Comparison of ENCODE assay signal across 9 mouse cellular contexts in the genomic region with DNA sequence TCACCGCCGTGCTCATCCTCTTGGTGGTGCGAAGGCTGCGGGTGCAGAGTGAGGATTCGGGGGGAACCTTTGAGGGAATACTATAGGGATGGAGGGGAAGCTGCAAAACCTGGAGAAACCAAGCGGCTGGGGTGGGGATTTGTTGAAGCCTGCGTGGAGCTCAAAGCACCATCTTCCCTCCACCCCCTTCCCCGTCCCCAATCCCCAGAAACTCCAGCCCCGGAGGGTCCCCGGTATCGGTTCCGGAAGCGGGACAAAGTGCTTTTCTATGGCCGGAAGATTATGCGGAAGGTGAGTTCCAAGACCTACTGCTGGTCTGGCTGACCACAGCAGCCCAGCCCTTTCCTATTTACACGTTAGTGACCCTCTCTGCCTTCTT. TPM values are rescaled to one million over a fixed set of nuclear protein-coding genes. Genes with fewer than 3 reads are reported as not detected.
DNase-seq lines count a peak whose midpoint lies in the region; ATAC-seq and TF ChIP-seq lines count a peak whose summit lies in the region.
"Had no signal": no experiment of that assay in that cellular context is flagged by ENCODE, and none has a peak within 500 bp of the region (broad histone marks: within the 10 kb centered on the region; RNA-seq: fewer than 3 reads in every experiment).

No protein-coding gene starts in this region.

- no peak for ATAC-seq in erythroblast, adult 5-6 weeks (replicated peaks; ENCODE audit: low FRiP score, poor library complexity, severe bottlenecking)
- ATAC-seq in liver, embryonic 11.5 days (replicated peaks; ENCODE audit: low FRiP score): no peak
- no peak for ATAC-seq in activated CD4-positive, CD25-positive, alpha-beta regulatory T cell, adult 4 months

- peaks cover 72% of the 10 kb centered on the region for H3K4me1 ChIP-seq in erythroblast, embryonic 14.5 days (ENCODE audit: control insufficient read depth)
- peaks cover 4% of the 10 kb centered on the region; the same call in 1 of the 2 replicates for H3K4me1 ChIP-seq in brown adipose tissue, adult 24 weeks (ENCODE audit: control insufficient read depth, insufficient read depth, insufficient read length, low read length)
- peaks cover 17% of the 10 kb centered on the region for H3K4me1 ChIP-seq in liver, embryonic 11.5 days (replicated peaks; ENCODE audit: control insufficient read depth, insufficient read depth, low read length)

- H3K27me3 ChIP-seq in erythroblast, embryonic 14.5 days (ENCODE audit: control insufficient read depth): no peaks in the 10 kb centered on the region
- H3K27me3 ChIP-seq in liver, embryonic 11.5 days (replicated peaks; ENCODE audit: control insufficient read depth, insufficient read depth, low read length): no peaks in the 10 kb centered on the region
- no peaks in the 10 kb centered on the region for H3K27me3 ChIP-seq in myocyte (ENCODE audit: control insufficient read depth, insufficient read depth, insufficient read length)

- H3K9ac ChIP-seq in liver, embryonic 11.5 days (ENCODE audit: low read depth, low read length): peak overlapping the region; percentile 73

- 4% methylated on average over 16 of the region's 16 CpGs for WGBS in liver, embryonic 11.5 days

- H3ac ChIP-seq in myocyte (ENCODE audit: control insufficient read depth, insufficient read length): peak overlapping the region; percentile 4

- H3K4me3 ChIP-seq in erythroblast, embryonic 14.5 days (replicated peaks): peak overlapping the region; percentile 86
- H3K4me3 ChIP-seq in brown adipose tissue, adult 24 weeks (ENCODE audit: insufficient read depth, low read depth, low read length): peak overlapping the region; percentile 71
- H3K4me3 ChIP-seq in liver, embryonic 11.5 days (ENCODE audit: low read depth, low read length): peak overlapping the region; percentile 82
- peak overlapping the region; percentile 71 for H3K4me3 ChIP-seq in myocyte

- peak overlapping the region; percentile 99 for H3K4me2 ChIP-seq in liver, embryonic 11.5 days
- H3K4me2 ChIP-seq in myocyte (ENCODE audit: low read depth): peak overlapping the region; percentile 99

- intact Hi-C loops in heart, postnatal 36 days (cut with DNase I): loop anchor here (2.0 to 10.0 kb wide), 4 partner anchors 24 to 738 kb away; a partner anchor contains a TSS

- peaks cover 54% of the 10 kb centered on the region for H3K36me3 ChIP-seq in erythroblast, embryonic 14.5 days (ENCODE audit: control insufficient read depth)
- peaks cover 11% of the 10 kb centered on the region; the same call in 1 of the 2 replicates for H3K36me3 ChIP-seq in liver, embryonic 11.5 days (ENCODE audit: control insufficient read depth, insufficient read depth, low read length)
- H3K36me3 ChIP-seq in myocyte (ENCODE audit: control insufficient read depth, insufficient read depth): no peaks in the 10 kb centered on the region

- no peak for TF ChIP-seq POLR2A in myocyte (IDR thresholded peaks at IDR 0.05; ENCODE audit: insufficient read length, low read depth)

- peak overlapping the region; percentile 83 for H3K27ac ChIP-seq in brown adipose tissue, adult 24 weeks (replicated peaks; ENCODE audit: low read depth, low read length)
- peak overlapping the region; percentile 67 for H3K27ac ChIP-seq in liver, embryonic 11.5 days (ENCODE audit: low read depth, low read length)

- peak; percentile 27 to 33 for DNase-seq in heart, postnatal 36 days
- peak; percentile 47 for DNase-seq in liver, embryonic 11.5 days (ENCODE audit: low spot score)
- no peak for DNase-seq in layer of hippocampus, postnatal 25 days (ENCODE audit: extremely low spot score in 1 of 2, low spot score in 1 of 2)

- H3K9me3 ChIP-seq in erythroblast, embryonic 14.5 days (ENCODE audit: control insufficient read depth, low read length): no peaks in the 10 kb centered on the region
- no peaks in the 10 kb centered on the region for H3K9me3 ChIP-seq in liver, embryonic 11.5 days (ENCODE audit: control insufficient read depth, low read length)

- no peaks in the 10 kb centered on the region for H3K79me2 ChIP-seq in myocyte (ENCODE audit: control insufficient read depth, insufficient read depth)

TF ChIP-seq in myocyte, 11 proteins besides CTCF, POLR2A, EP300 and RAD21:
- no peak for TF ChIP-seq SRF (IDR thresholded peaks at IDR 0.05; ENCODE audit: control insufficient read depth, insufficient read length, low read depth)
- no peak for TF ChIP-seq REST (IDR thresholded peaks at IDR 0.05; ENCODE audit: insufficient read depth, insufficient read length)
- no peak for TF ChIP-seq MYOG (IDR thresholded peaks at IDR 0.05; ENCODE audit: control insufficient read depth in 1 of 3, insufficient read depth in 1 of 3, insufficient read length in 2 of 3, low read depth in 2 of 3)
- no peak for TF ChIP-seq CEBPB (IDR thresholded peaks at IDR 0.05; ENCODE audit: insufficient read depth, poor library complexity, severe bottlenecking)
- TF ChIP-seq TCF12 (IDR thresholded peaks at IDR 0.05; ENCODE audit: insufficient read depth, poor library complexity, severe bottlenecking): no peak
- TF ChIP-seq POLR2AphosphoS2 (IDR thresholded peaks at IDR 0.05; ENCODE audit: insufficient read length, low read depth): no peak
- TF ChIP-seq E2F4 (IDR thresholded peaks at IDR 0.05; ENCODE audit: insufficient read depth): no peak
- no peak for TF ChIP-seq MYOD1 (IDR thresholded peaks at IDR 0.05; ENCODE audit: control insufficient read depth in 1 of 3, insufficient read length in 2 of 3, low read depth in 2 of 3)
- no peak for TF ChIP-seq USF1 (IDR thresholded peaks at IDR 0.05; ENCODE audit: low read depth)
- TF ChIP-seq TCF3 (IDR thresholded peaks at IDR 0.05; ENCODE audit: insufficient read length, low read depth): no peak
- no peak for TF ChIP-seq MAX (IDR thresholded peaks at IDR 0.05; ENCODE audit: low read depth)

RNA-seq across cellular contexts. Expression of a gene that starts 1.9 kb away (rescaled TPM):
- polyA plus RNA-seq in erythroblast, embryonic 14.5 days (2012): 1.7 and 1.9 TPM in 2 replicates
- 40.9 and 43.5 TPM in 2 replicates for total RNA-seq in erythroblast, adult 5-6 weeks (2015; ENCODE audit: low replicate concordance)
- total RNA-seq in erythroblast, adult 5-6 weeks (2017; ENCODE audit: low replicate concordance): 61.4 and 77.4 TPM in 2 replicates
- polyA plus RNA-seq in brown adipose tissue, adult 24 weeks (2012; ENCODE audit: insufficient read depth, insufficient read length, missing spikeins): 11.3 and 12.3 TPM in 2 replicates
- total RNA-seq in heart, postnatal 36 days (2021): 10 to 100 TPM in 1 of 2 experiments, 1 to 10 TPM in 1; 8.1 to 14.3 TPM
- 17.8 and 22.9 TPM in 2 replicates for polyA plus RNA-seq in liver, embryonic 11.5 days (2014; fragmentation: Nextera tagmentation; extraction: Ambion mirVana)
- polyA plus RNA-seq in myocyte (2012; fragmentation: generic; extraction: Trizol): 14.8 TPM
- polyA plus RNA-seq in activated CD4-positive, CD25-positive, alpha-beta regulatory T cell, adult 4 months (2017; shearing (Covaris generic)): 10 to 100 TPM; 18.8 to 24.8 TPM
- total RNA-seq in layer of hippocampus, postnatal 25 days (2021): 10 to 100 TPM; 59.1 to 77.1 TPM

RNA-seq across cellular contexts. Expression of a gene that starts 16.8 kb away (rescaled TPM):
- polyA plus RNA-seq in erythroblast, embryonic 14.5 days (2012): 10.0 and 15.4 TPM in 2 replicates
- 20.2 and 33.6 TPM in 2 replicates for total RNA-seq in erythroblast, adult 5-6 weeks (2015; ENCODE audit: low replicate concordance)
- total RNA-seq in erythroblast, adult 5-6 weeks (2017; ENCODE audit: low replicate concordance): 32.5 and 75.4 TPM in 2 replicates
- 31.7 and 41.0 TPM in 2 replicates for polyA plus RNA-seq in brown adipose tissue, adult 24 weeks (2012; ENCODE audit: insufficient read depth, insufficient read length, missing spikeins)
- total RNA-seq in heart, postnatal 36 days (2021): 10 to 100 TPM; 22.9 to 23.2 TPM
- 36.2 and 39.8 TPM in 2 replicates for polyA plus RNA-seq in liver, embryonic 11.5 days (2014; fragmentation: Nextera tagmentation; extraction: Ambion mirVana)
- polyA plus RNA-seq in myocyte (2012; fragmentation: generic; extraction: Trizol): 44.1 TPM
- 10 to 100 TPM; 17.0 to 19.1 TPM for polyA plus RNA-seq in activated CD4-positive, CD25-positive, alpha-beta regulatory T cell, adult 4 months (2017; shearing (Covaris generic))
- 10 to 100 TPM; 72.7 to 85.3 TPM for total RNA-seq in layer of hippocampus, postnatal 25 days (2021)

RNA-seq across cellular contexts. Expression of a gene that starts 24.2 kb away (rescaled TPM):
- 0.07 and 0.20 TPM in 2 replicates for polyA plus RNA-seq in erythroblast, embryonic 14.5 days (2012)
- total RNA-seq in erythroblast, adult 5-6 weeks (2015; ENCODE audit: low replicate concordance): 2.1 and 3.8 TPM in 2 replicates
- 0.17 and 1.1 TPM in 2 replicates for total RNA-seq in erythroblast, adult 5-6 weeks (2017; ENCODE audit: low replicate concordance)
- 12.6 and 13.9 TPM in 2 replicates for polyA plus RNA-seq in brown adipose tissue, adult 24 weeks (2012; ENCODE audit: insufficient read depth, insufficient read length, missing spikeins)
- 10 to 100 TPM; 30.3 to 31.3 TPM for total RNA-seq in heart, postnatal 36 days (2021)
- polyA plus RNA-seq in liver, embryonic 11.5 days (2014; fragmentation: Nextera tagmentation; extraction: Ambion mirVana): 8.7 and 8.9 TPM in 2 replicates
- 29.2 TPM for polyA plus RNA-seq in myocyte (2012; fragmentation: generic; extraction: Trizol)
- polyA plus RNA-seq in activated CD4-positive, CD25-positive, alpha-beta regulatory T cell, adult 4 months (2017; shearing (Covaris generic)): 1 to 10 TPM in 1 of 2 experiments, under 1 TPM in 1; 0.97 to 1.0 TPM
- 10 to 100 TPM; 29.0 to 32.5 TPM for total RNA-seq in layer of hippocampus, postnatal 25 days (2021)

RNA-seq across cellular contexts. Expression of a gene that starts 46.4 kb away (rescaled TPM):
- not detected in 2 replicates for polyA plus RNA-seq in erythroblast, embryonic 14.5 days (2012)
- not detected in 2 replicates for total RNA-seq in erythroblast, adult 5-6 weeks (2015; ENCODE audit: low replicate concordance)
- total RNA-seq in erythroblast, adult 5-6 weeks (2017; ENCODE audit: low replicate concordance): not detected in 2 replicates
- not detected in 2 replicates for polyA plus RNA-seq in brown adipose tissue, adult 24 weeks (2012; ENCODE audit: insufficient read depth, insufficient read length, missing spikeins)
- not detected for total RNA-seq in heart, postnatal 36 days (2021)
- polyA plus RNA-seq in liver, embryonic 11.5 days (2014; fragmentation: Nextera tagmentation; extraction: Ambion mirVana): not detected in 2 replicates
- polyA plus RNA-seq in myocyte (2012; fragmentation: generic; extraction: Trizol): not detected
- not detected for polyA plus RNA-seq in activated CD4-positive, CD25-positive, alpha-beta regulatory T cell, adult 4 months (2017; shearing (Covaris generic))
- under 1 TPM; 0.23 to 0.30 TPM for total RNA-seq in layer of hippocampus, postnatal 25 days (2021)
- total RNA-seq: hematopoietic stem cell, adult 5-6 weeks had no signal

RNA-seq across cellular contexts. Expression of a gene that starts 49.6 kb away (rescaled TPM):
- polyA plus RNA-seq in erythroblast, embryonic 14.5 days (2012): 0.06 TPM in 1 of 2 replicates, not detected in the other
- total RNA-seq in erythroblast, adult 5-6 weeks (2015; ENCODE audit: low replicate concordance): 9.2 TPM in 1 of 2 replicates, not detected in the other
- 0.09 and 0.28 TPM in 2 replicates for total RNA-seq in erythroblast, adult 5-6 weeks (2017; ENCODE audit: low replicate concordance)
- 11.4 and 12.6 TPM in 2 replicates for polyA plus RNA-seq in brown adipose tissue, adult 24 weeks (2012; ENCODE audit: insufficient read depth, insufficient read length, missing spikeins)
- total RNA-seq in heart, postnatal 36 days (2021): 1 to 10 TPM; 3.2 to 4.1 TPM
- 3.4 and 4.3 TPM in 2 replicates for polyA plus RNA-seq in liver, embryonic 11.5 days (2014; fragmentation: Nextera tagmentation; extraction: Ambion mirVana)
- polyA plus RNA-seq in myocyte (2012; fragmentation: generic; extraction: Trizol): 5.5 TPM
- 10 to 100 TPM; 10.9 to 15.4 TPM for polyA plus RNA-seq in activated CD4-positive, CD25-positive, alpha-beta regulatory T cell, adult 4 months (2017; shearing (Covaris generic))
- total RNA-seq in layer of hippocampus, postnatal 25 days (2021): 1 to 10 TPM in 1 of 2 experiments, under 1 TPM in 1; 0.59 to 1.2 TPM

Comparison
In these comparisons a context has a peak if more than half of its experiments do, and no peak if none do; other contexts are left out.
1. DNase-seq: peak in heart, postnatal 36 days (2 of 2) and liver, embryonic 11.5 days (single experiment); none in layer of hippocampus, postnatal 25 days (0 of 2).
2. Peak in every context shown above with its lines, with median percentiles within 50 percentile points of each other: H3K4me3 ChIP-seq.